9 mouse cellular contexts compared by ENCODE assay signal in the genomic region with DNA sequence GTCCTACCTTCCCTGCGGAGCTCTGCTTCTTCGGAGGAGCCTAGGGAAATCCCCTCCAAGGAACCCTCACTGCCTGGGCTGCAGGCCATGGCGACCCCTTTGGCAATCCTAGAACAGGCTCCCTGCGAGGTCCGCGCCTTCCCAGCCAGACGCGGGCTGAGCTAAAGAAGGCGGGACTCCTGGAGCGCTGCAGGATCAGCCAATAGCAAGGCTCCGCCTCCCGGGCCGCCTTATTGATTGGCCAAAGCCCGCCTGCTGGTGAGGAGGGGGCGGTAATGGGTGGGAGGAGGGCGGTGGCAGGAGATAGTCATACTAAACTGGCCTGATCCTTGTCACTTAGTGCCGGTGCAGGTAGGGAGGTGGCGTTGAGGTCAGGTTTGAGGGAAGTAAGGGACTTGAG. TPM values are rescaled to one million over a fixed set of nuclear protein-coding genes. Genes with fewer than 3 reads are reported as not detected.
A peak's percentile ranks its signal among the peaks of the same experiment; 100 is the strongest.
DNase-seq lines count a peak whose midpoint lies in the region; ATAC-seq and TF ChIP-seq lines count a peak whose summit lies in the region.
"Had no signal": no experiment of that assay in that cellular context is flagged by ENCODE, and none has a peak within 500 bp of the region (broad histone marks: within the 10 kb centered on the region; RNA-seq: fewer than 3 reads in every experiment).

No protein-coding gene starts in this region.

- H3K4me1 ChIP-seq in hindbrain, embryonic 16.5 days (ENCODE audit: control insufficient read depth, insufficient read depth, low read depth, low read length): peaks cover 29% of the 10 kb centered on the region

- H3K4me3 ChIP-seq in gastrocnemius, adult 2 months: peak overlapping the region; percentile 53
- peak overlapping the region; percentile 50 for H3K4me3 ChIP-seq in hindbrain, embryonic 16.5 days (ENCODE audit: low read length)

- 0% methylated on average over 18 of the region's 18 CpGs for WGBS in hindbrain, embryonic 16.5 days

- H3K9ac ChIP-seq in hindbrain, embryonic 16.5 days (ENCODE audit: low read depth, low read length): peak overlapping the region; percentile 73

- no peak for TF ChIP-seq CTCF in gastrocnemius, adult 2 months (IDR thresholded peaks at IDR 0.05)

- intact Hi-C loops in gastrocnemius, adult 2 months (cut with DNase I): no loop called here

- peaks cover 13% of the 10 kb centered on the region for H3K36me3 ChIP-seq in hindbrain, embryonic 16.5 days (ENCODE audit: control insufficient read depth, insufficient read depth, low read length)

- DNase-seq in adrenal gland, adult 8-10 months: peak; percentile 61
- peak; percentile 49 to 58 for DNase-seq in cerebellum, postnatal 36 days
- peak; percentile 69 for DNase-seq in gastrocnemius, adult 2 months
- peak; percentile 73 to 76 for DNase-seq in left cerebral cortex, adult 18-20 months (ENCODE audit: low spot score in 2 of 2)
- peak; percentile 84 for DNase-seq in lung, postnatal 10 days
- peak; percentile 82 for DNase-seq in right cerebral cortex, adult 18-20 months
- no peak for DNase-seq in B cell, adult 2 months

- no peak overlapping the region for H3K27ac ChIP-seq in gastrocnemius, adult 2 months
- peak overlapping the region; percentile 23; the same call in 1 of the 2 replicates for H3K27ac ChIP-seq in hindbrain, embryonic 16.5 days (ENCODE audit: low read depth, low read length)

- H3K4me2 ChIP-seq in hindbrain, embryonic 16.5 days (ENCODE audit: low read length): peak overlapping the region; percentile 93

- H3K27me3 ChIP-seq in hindbrain, embryonic 16.5 days (replicated peaks; ENCODE audit: control insufficient read depth, insufficient read depth, low read length): no peaks in the 10 kb centered on the region

- ATAC-seq in hindbrain, embryonic 16.5 days: peak; percentile 86

- no peaks in the 10 kb centered on the region for H3K9me3 ChIP-seq in hindbrain, embryonic 16.5 days (ENCODE audit: control insufficient read depth, low read length)

RNA-seq across cellular contexts. Expression of a gene that starts 6.0 kb away (rescaled TPM):
- 10 to 100 TPM; 12.6 to 29.0 (median 15.2) TPM for total RNA-seq in adrenal gland, adult 8-10 months (2022)
- 1 to 10 TPM; 1.2 TPM for total RNA-seq in gastrocnemius, adult 2 months (2021)
- 37.6 and 41.1 TPM in 2 replicates for polyA plus RNA-seq in hindbrain, embryonic 16.5 days (2015; fragmentation: Nextera tagmentation; extraction: Ambion mirVana)
- 100 to 1,000 TPM; 128 to 158 TPM for total RNA-seq in left cerebral cortex, adult 18-20 months (2021)

RNA-seq across cellular contexts. Expression of a gene that starts 18.8 kb away (rescaled TPM):
- not detected for total RNA-seq in adrenal gland, adult 8-10 months (2022)
- not detected for total RNA-seq in gastrocnemius, adult 2 months (2021)
- not detected in 2 replicates for polyA plus RNA-seq in hindbrain, embryonic 16.5 days (2015; fragmentation: Nextera tagmentation; extraction: Ambion mirVana)
- total RNA-seq in left cerebral cortex, adult 18-20 months (2021): not detected

RNA-seq across cellular contexts. Expression of a gene that starts 25.3 kb away (rescaled TPM):
- total RNA-seq in adrenal gland, adult 8-10 months (2022): not detected
- total RNA-seq in gastrocnemius, adult 2 months (2021): not detected
- 3.4 and 3.7 TPM in 2 replicates for polyA plus RNA-seq in hindbrain, embryonic 16.5 days (2015; fragmentation: Nextera tagmentation; extraction: Ambion mirVana)
- not detected for total RNA-seq in left cerebral cortex, adult 18-20 months (2021)
- polyA plus RNA-seq: spleen, adult 2 months had no signal

RNA-seq across cellular contexts. Expression of a gene that starts 41.0 kb away (rescaled TPM):
- 10 to 100 TPM; 40.5 to 84.1 (median 56.3) TPM for total RNA-seq in adrenal gland, adult 8-10 months (2022)
- total RNA-seq in gastrocnemius, adult 2 months (2021): 10 to 100 TPM; 17.6 to 18.9 TPM
- polyA plus RNA-seq in hindbrain, embryonic 16.5 days (2015; fragmentation: Nextera tagmentation; extraction: Ambion mirVana): 0.40 and 0.54 TPM in 2 replicates
- total RNA-seq in left cerebral cortex, adult 18-20 months (2021): under 1 TPM in 1 of 2 experiments, not detected in 1; 0.19 TPM

RNA-seq across cellular contexts. Expression of a gene that starts 54.1 kb away (rescaled TPM):
- 10 to 100 TPM; 14.5 to 75.4 (median 38.7) TPM for total RNA-seq in adrenal gland, adult 8-10 months (2022)
- total RNA-seq in gastrocnemius, adult 2 months (2021): 10 to 100 TPM; 19.4 to 34.7 TPM
- 59.3 and 62.7 TPM in 2 replicates for polyA plus RNA-seq in hindbrain, embryonic 16.5 days (2015; fragmentation: Nextera tagmentation; extraction: Ambion mirVana)
- total RNA-seq in left cerebral cortex, adult 18-20 months (2021): 10 to 100 TPM; 77.6 to 89.6 TPM

Comparison
In these comparisons a context has a peak if more than half of its experiments do, and no peak if none do; other contexts are left out.
1. DNase-seq: peak in adrenal gland, adult 8-10 months (single experiment), cerebellum, postnatal 36 days (2 of 2), gastrocnemius, adult 2 months (single experiment), left cerebral cortex, adult 18-20 months (2 of 2), lung, postnatal 10 days (single experiment) and right cerebral cortex, adult 18-20 months (single experiment); none in B cell, adult 2 months (0 of 2).
2. RNA of a gene that starts 6.0 kb away (total RNA-seq): 128 to 158 TPM in left cerebral cortex, adult 18-20 months and 12.6 to 29.0 TPM in adrenal gland, adult 8-10 months; 1.2 TPM in gastrocnemius, adult 2 months; every median in the first group is over 4 times any median in the second.